Mouse (Mus musculus): ENCODE measurements around the gene Arhgef3. TPM values are rescaled to one million over a fixed set of nuclear protein-coding genes. Genes with fewer than 3 reads are reported as not detected.

Arhgef3 gene
- polyA plus RNA-seq, 1 experiment from 2014 or later, result 6.6 TPM

- H3K27me3 ChIP-seq, result no peaks in the 10 kb centered on the region
- no peak for ATAC-seq (ENCODE audit: insufficient read depth)
- no peaks in the 10 kb centered on the region for H3K36me3 ChIP-seq (replicated peaks)
- H3K4me3 ChIP-seq (replicated peaks), result no peak overlapping the region
- H3K9ac ChIP-seq, result no peak overlapping the region
- H3K4me1 ChIP-seq (replicated peaks), result no peaks in the 10 kb centered on the region
- no peak overlapping the region for H3K27ac ChIP-seq (replicated peaks)
- H3K4me2 ChIP-seq, result no peak overlapping the region
- WGBS (ENCODE audit: insufficient replicate concordance), result 69% methylated on average over 8 of the region's 8 CpGs
- no peaks in the 10 kb centered on the region for H3K9me3 ChIP-seq (replicated peaks)
These were observed 52.1 kb downstream of the Arhgef3 start for GRCm38 (mm10) chr14:27166751-27167150.

DNA sequence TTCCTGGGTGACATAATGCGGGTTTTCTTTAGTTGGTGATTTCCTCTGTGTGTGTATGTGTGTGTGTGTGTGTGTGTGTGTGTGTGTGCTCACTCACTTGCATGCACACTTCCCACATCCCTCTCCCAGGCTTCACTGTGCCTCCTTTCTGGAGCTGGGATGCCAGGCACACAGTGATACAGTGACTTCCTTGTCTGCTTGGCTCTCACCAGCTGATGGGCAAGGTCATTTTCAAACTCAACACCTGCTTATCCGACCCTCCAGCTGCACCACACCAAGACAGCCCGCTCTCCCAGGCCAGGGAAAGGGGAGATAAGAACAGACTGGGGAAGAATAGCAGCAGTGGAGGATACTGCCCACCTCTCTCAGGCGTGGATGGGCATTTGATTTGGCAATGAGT is 52.5 kb downstream of the Arhgef3 start:
- no peak overlapping the region for H3K4me2 ChIP-seq
- no peaks in the 10 kb centered on the region for H3K27me3 ChIP-seq
- no peaks in the 10 kb centered on the region for H3K9me3 ChIP-seq (replicated peaks)
- H3K4me1 ChIP-seq (replicated peaks), result no peaks in the 10 kb centered on the region
- 35% methylated on average over 4 of the region's 4 CpGs for WGBS (ENCODE audit: insufficient replicate concordance)
- no peak overlapping the region for H3K27ac ChIP-seq (replicated peaks)
- no peaks in the 10 kb centered on the region for H3K36me3 ChIP-seq (replicated peaks)
- ATAC-seq (ENCODE audit: insufficient read depth), result no peak
- no peak overlapping the region for H3K9ac ChIP-seq
- H3K4me3 ChIP-seq (replicated peaks), result no peak overlapping the region

- Histone ChIP-seq H3K4me1 (replicated peaks) (no peaks in the 10 kb centered on the region), H3K27me3 (no peaks in the 10 kb centered on the region), H3K9me3 (replicated peaks) (no peaks in the 10 kb centered on the region), H3K36me3 (replicated peaks) (no peaks in the 10 kb centered on the region), H3K9ac (no peak overlapping the region), H3K27ac (replicated peaks) (no peak overlapping the region), H3K4me3 (replicated peaks) (no peak overlapping the region), H3K4me2 (no peak overlapping the region)
- 54% methylated on average over 5 of the region's 5 CpGs for WGBS (ENCODE audit: insufficient replicate concordance)
- ATAC-seq (ENCODE audit: insufficient read depth), result no peak
These were observed 53.7 kb downstream of the Arhgef3 start for GRCm38 (mm10) chr14:27168387-27168786.

DNA sequence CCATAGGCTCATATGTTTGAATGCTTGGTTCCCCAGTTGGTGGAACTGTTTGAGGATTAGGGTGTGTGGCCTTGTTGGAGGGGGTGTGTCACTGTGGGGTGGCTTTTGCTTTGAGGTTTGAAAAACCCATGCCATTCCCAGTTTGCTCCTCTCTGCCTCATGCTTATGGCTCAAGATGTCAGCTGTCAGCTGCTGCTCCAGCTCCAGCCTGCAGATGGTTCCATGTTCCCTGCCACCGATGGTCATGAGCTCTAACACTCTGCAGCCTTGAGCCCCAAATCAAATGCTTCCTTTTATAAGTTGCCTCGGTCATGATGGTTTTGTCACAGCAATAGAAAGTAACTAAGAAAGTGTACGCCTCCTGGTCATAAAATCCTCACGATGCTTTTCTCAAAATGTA is 54.6 kb downstream of the Arhgef3 start:
- 59% methylated on average over 4 of the region's 4 CpGs for WGBS (ENCODE audit: insufficient replicate concordance)
- Histone ChIP-seq H3K4me2 (no peak overlapping the region), H3K4me1 (replicated peaks) (no peaks in the 10 kb centered on the region), H3K9me3 (replicated peaks) (no peaks in the 10 kb centered on the region), H3K36me3 (replicated peaks) (no peaks in the 10 kb centered on the region), H3K27me3 (no peaks in the 10 kb centered on the region), H3K9ac (no peak overlapping the region), H3K27ac (replicated peaks) (no peak overlapping the region), H3K4me3 (replicated peaks) (no peak overlapping the region)
- ATAC-seq (ENCODE audit: insufficient read depth), result no peak

GRCm38 (mm10) chr14:27170421-27170820 is 55.7 kb downstream of the Arhgef3 start:
- Histone ChIP-seq H3K9me3 (replicated peaks) (no peaks in the 10 kb centered on the region), H3K27me3 (no peaks in the 10 kb centered on the region), H3K4me3 (replicated peaks) (no peak overlapping the region), H3K4me1 (replicated peaks) (no peaks in the 10 kb centered on the region), H3K4me2 (no peak overlapping the region), H3K9ac (no peak overlapping the region), H3K27ac (replicated peaks) (no peak overlapping the region), H3K36me3 (replicated peaks) (no peaks in the 10 kb centered on the region)
- ATAC-seq (ENCODE audit: insufficient read depth), result no peak
- WGBS (ENCODE audit: insufficient replicate concordance), result 66% methylated on average over 2 of the region's 2 CpGs

GRCm38 (mm10) chr14:27171175-27171830 is 56.6 kb downstream of the Arhgef3 start:
- ATAC-seq (ENCODE audit: insufficient read depth), result no peak
- Histone ChIP-seq H3K4me2 (no peak overlapping the region), H3K9me3 (replicated peaks) (no peaks in the 10 kb centered on the region), H3K36me3 (replicated peaks) (no peaks in the 10 kb centered on the region), H3K9ac (no peak overlapping the region), H3K4me3 (replicated peaks) (no peak overlapping the region), H3K4me1 (replicated peaks) (no peaks in the 10 kb centered on the region), H3K27me3 (no peaks in the 10 kb centered on the region), H3K27ac (replicated peaks) (no peak overlapping the region)
- 65% methylated on average over 14 of the region's 14 CpGs for WGBS (ENCODE audit: insufficient replicate concordance)

GRCm38 (mm10) chr14:27173178-27173803 is 58.6 kb downstream of the Arhgef3 start:
- Histone ChIP-seq H3K36me3 (replicated peaks) (no peaks in the 10 kb centered on the region), H3K9me3 (replicated peaks) (no peaks in the 10 kb centered on the region), H3K4me3 (replicated peaks) (no peak overlapping the region), H3K4me2 (no peak overlapping the region), H3K9ac (no peak overlapping the region), H3K27me3 (no peaks in the 10 kb centered on the region), H3K27ac (replicated peaks) (no peak overlapping the region), H3K4me1 (replicated peaks) (no peaks in the 10 kb centered on the region)
- 72% methylated on average over 10 of the region's 10 CpGs for WGBS (ENCODE audit: insufficient replicate concordance)
- no peak for ATAC-seq (ENCODE audit: insufficient read depth)

GRCm38 (mm10) chr14:27174188-27174786 is 59.6 kb downstream of the Arhgef3 start:
- ATAC-seq (ENCODE audit: insufficient read depth), result no peak
- H3K4me2 ChIP-seq, result no peak overlapping the region
- no peaks in the 10 kb centered on the region for H3K9me3 ChIP-seq (replicated peaks)
- H3K36me3 ChIP-seq (replicated peaks), result no peaks in the 10 kb centered on the region
- H3K27ac ChIP-seq (replicated peaks), result no peak overlapping the region
- WGBS (ENCODE audit: insufficient replicate concordance), result 27% methylated on average over 6 of the region's 6 CpGs
- no peak overlapping the region for H3K4me3 ChIP-seq (replicated peaks)
- H3K4me1 ChIP-seq (replicated peaks), result no peaks in the 10 kb centered on the region
- H3K9ac ChIP-seq, result no peak overlapping the region
- H3K27me3 ChIP-seq, result no peaks in the 10 kb centered on the region

DNA sequence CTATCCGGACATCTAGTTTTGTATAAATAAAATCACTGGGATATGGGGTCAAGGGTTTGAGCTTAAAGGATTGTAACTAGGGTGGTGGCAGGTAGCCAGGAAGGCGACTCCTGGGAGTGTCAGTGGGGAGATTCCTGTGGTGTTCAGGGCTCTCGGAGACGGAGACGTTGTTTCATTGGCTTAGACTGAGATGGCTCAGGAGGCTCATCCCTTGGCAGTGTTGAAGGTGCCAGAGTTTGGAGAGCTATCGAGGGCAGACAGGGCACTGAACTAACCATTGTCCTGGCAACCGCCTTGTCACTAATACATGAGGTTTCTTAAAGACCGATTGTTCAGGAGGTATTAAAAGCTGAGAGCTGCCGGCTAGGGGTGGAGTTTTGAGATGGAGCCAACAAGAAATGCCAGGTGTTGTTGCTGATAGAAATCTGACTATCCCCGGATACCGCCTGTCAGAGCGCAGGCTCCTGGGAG is 60.2 kb downstream of the Arhgef3 start:
- WGBS (ENCODE audit: insufficient replicate concordance), result 62% methylated on average over 12 of the region's 12 CpGs
- Histone ChIP-seq H3K9me3 (replicated peaks) (no peaks in the 10 kb centered on the region), H3K4me2 (no peak overlapping the region), H3K36me3 (replicated peaks) (no peaks in the 10 kb centered on the region), H3K4me3 (replicated peaks) (no peak overlapping the region), H3K27ac (replicated peaks) (no peak overlapping the region), H3K27me3 (no peaks in the 10 kb centered on the region), H3K9ac (no peak overlapping the region), H3K4me1 (replicated peaks) (no peaks in the 10 kb centered on the region)
- no peak for ATAC-seq (ENCODE audit: insufficient read depth)

DNA sequence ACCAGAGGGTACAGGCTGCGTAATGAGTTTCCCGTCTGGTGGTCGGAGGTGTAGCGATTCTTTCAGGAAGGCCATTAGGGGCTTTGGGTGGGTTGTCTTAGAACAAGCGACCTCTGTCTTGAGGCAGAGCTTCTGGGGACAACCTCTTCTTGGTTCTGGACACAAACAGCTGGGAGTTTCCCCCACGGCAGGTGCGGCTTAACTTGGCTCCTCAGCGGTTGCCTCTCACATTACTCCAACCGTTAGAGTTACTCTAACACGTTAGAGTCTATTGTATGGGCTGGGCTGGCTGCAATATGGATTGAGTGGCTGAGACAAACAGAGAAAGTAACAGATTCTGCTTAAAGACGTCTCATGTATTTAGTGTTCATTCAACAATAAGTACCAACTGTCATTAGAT is 60.6 kb downstream of the Arhgef3 start:
- H3K27me3 ChIP-seq, result no peaks in the 10 kb centered on the region
- H3K4me3 ChIP-seq (replicated peaks), result no peak overlapping the region
- 62% methylated on average over 11 of the region's 11 CpGs for WGBS (ENCODE audit: insufficient replicate concordance)
- H3K4me2 ChIP-seq, result no peak overlapping the region
- ATAC-seq (ENCODE audit: insufficient read depth), result no peak
- no peak overlapping the region for H3K27ac ChIP-seq (replicated peaks)
- H3K4me1 ChIP-seq (replicated peaks), result no peaks in the 10 kb centered on the region
- H3K9ac ChIP-seq, result no peak overlapping the region
- no peaks in the 10 kb centered on the region for H3K9me3 ChIP-seq (replicated peaks)
- H3K36me3 ChIP-seq (replicated peaks), result no peaks in the 10 kb centered on the region

- no peak overlapping the region for H3K4me3 ChIP-seq (replicated peaks)
- no peak overlapping the region for H3K27ac ChIP-seq (replicated peaks)
- H3K9me3 ChIP-seq (replicated peaks), result no peaks in the 10 kb centered on the region
- no peaks in the 10 kb centered on the region for H3K36me3 ChIP-seq (replicated peaks)
- H3K4me2 ChIP-seq, result no peak overlapping the region
- peaks cover 2% of the 10 kb centered on the region; the same call in 1 of the 2 replicates for H3K4me1 ChIP-seq (replicated peaks)
- no peak overlapping the region for H3K9ac ChIP-seq
- no peaks in the 10 kb centered on the region for H3K27me3 ChIP-seq
- no peak for ATAC-seq (ENCODE audit: insufficient read depth)
- WGBS (ENCODE audit: insufficient replicate concordance), result 55% methylated on average over 8 of the region's 8 CpGs
These were observed 63.3 kb downstream of the Arhgef3 start for GRCm38 (mm10) chr14:27177800-27178559.

All from liver, embryonic 15.5 days (tissue).